Mouse (Mus musculus) adrenal gland, postnatal 14 days (tissue): Measurements from ENCODE around the gene Ankrd10. TPM values are rescaled to one million over a fixed set of nuclear protein-coding genes. Genes with fewer than 3 reads are reported as not detected.

Experiments
- microRNA-seq, 2 experiments: library from miRNA; unstranded; fragments of <30 nt; microRNA quantifications; one replicate each; pipeline ENCODE4 v1.2.0; 2021
- total RNA-seq: library from RNA; stranded (reverse); gene quantifications from 2 replicates; pipeline ENCODE4 v1.2.3, GENCODE M21; 2021

The Ankrd10 gene
- total RNA-seq, 1 experiment from 2014 or later, result 57.2 TPM

Small RNAs within 50 kb of the gene (microRNA-seq; reads per million reads assigned to microRNA genes)
- 1.7 to 3.4 reads per million in 2 experiments for gene Mir7238

Other genes starting within 250 kb of the Ankrd10 start
- gene Rab20, start 157.0 kb downstream of the Ankrd10 start, total RNA-seq, result 6.3 and 6.9 TPM in 2 replicates
- 61.8 and 67.6 TPM in 2 replicates for gene Naxd, start 138.3 kb downstream of the Ankrd10 start, total RNA-seq
- 33.1 and 37.4 TPM in 2 replicates for gene Cars2, start 85.0 kb downstream of the Ankrd10 start, total RNA-seq
- 45.4 and 50.2 TPM in 2 replicates for gene Ing1, start 80.2 kb downstream of the Ankrd10 start, total RNA-seq
- not detected in 2 replicates for gene 1700016D06Rik, start 65.3 kb upstream of the Ankrd10 start, total RNA-seq
- gene Arhgef7, start 92.0 kb upstream of the Ankrd10 start, total RNA-seq, result 54.4 and 64.5 TPM in 2 replicates
- not detected in 2 replicates for gene Tex29, start 204.7 kb upstream of the Ankrd10 start, total RNA-seq